Mouse (Mus musculus) myocyte (in vitro differentiated cells): Measurements from ENCODE around the gene Zfhx3. TPM values are rescaled to one million over a fixed set of nuclear protein-coding genes. Genes with fewer than 3 reads are reported as not detected.

ENCODE experiments used
- H3K27me3 ChIP-seq: one replicate; pipeline ENCODE4 v1.6.1; 2011; ENCODE audit not compliant: control insufficient read depth, insufficient read depth, insufficient read length
- H3K36me3 ChIP-seq: one replicate; pipeline ENCODE4 v1.6.1; 2011; ENCODE audit not compliant: control insufficient read depth, insufficient read depth
- H3K4me2 ChIP-seq: one replicate; pipeline ENCODE4 v1.6.1; 2011; ENCODE audit warnings: low read depth, control low read depth
- H3K4me3 ChIP-seq: one replicate; pipeline ENCODE4 v1.5.1; 2011; ENCODE audit warnings: mild to moderate bottlenecking, control low read depth, moderate library complexity
- H3K79me2 ChIP-seq: one replicate; pipeline ENCODE4 v1.6.1; 2011; ENCODE audit not compliant: control insufficient read depth, insufficient read depth
- H3ac ChIP-seq: one replicate; pipeline ENCODE4 v1.6.1; 2011; ENCODE audit not compliant: control insufficient read depth, insufficient read length
- CEBPB ChIP-seq: IDR thresholded peaks from 2 replicates; pipeline ENCODE4 v1.6.1; 2011; ENCODE audit warnings: mild to moderate bottlenecking, moderate library complexity; ENCODE audit not compliant: poor library complexity, insufficient read depth, severe bottlenecking
- E2F4 ChIP-seq: IDR thresholded peaks from one replicate; pipeline ENCODE4 v1.6.1; 2011; ENCODE audit warnings: mild to moderate bottlenecking, control low read depth, moderate library complexity; ENCODE audit not compliant: insufficient read depth
- MAX ChIP-seq: IDR thresholded peaks from one replicate; pipeline ENCODE4 v1.6.1; 2011; ENCODE audit warnings: low read depth, mild to moderate bottlenecking, control low read depth
- MYOD1 ChIP-seq, 3 experiments: IDR thresholded peaks; one replicate each; pipeline ENCODE4 v1.6.1; 2011; ENCODE audit warnings: control low read depth in 2 of 3, low read depth in 2 of 3, mild to moderate bottlenecking in 2 of 3, moderate library complexity in 1 of 3; ENCODE audit not compliant: insufficient read length in 2 of 3, control insufficient read depth in 1 of 3
- MYOG ChIP-seq, 3 experiments: IDR thresholded peaks; one replicate each; pipeline ENCODE4 v1.6.1; 2011; ENCODE audit warnings: control low read depth in 2 of 3, low read depth in 2 of 3, mild to moderate bottlenecking in 2 of 3; ENCODE audit not compliant: insufficient read length in 2 of 3, control insufficient read depth in 1 of 3, insufficient read depth in 1 of 3
- POLR2A ChIP-seq: IDR thresholded peaks from one replicate; pipeline ENCODE4 v1.6.1; 2011; ENCODE audit warnings: low read depth, mild to moderate bottlenecking, control low read depth, moderate library complexity; ENCODE audit not compliant: insufficient read length
- POLR2AphosphoS2 ChIP-seq: IDR thresholded peaks from one replicate; pipeline ENCODE4 v1.6.1; 2011; ENCODE audit warnings: low read depth, control low read depth; ENCODE audit not compliant: insufficient read length
- REST ChIP-seq: IDR thresholded peaks from one replicate; pipeline ENCODE4 v1.6.1; 2011; ENCODE audit warnings: mild to moderate bottlenecking, control low read depth, moderate library complexity; ENCODE audit not compliant: insufficient read depth, insufficient read length
- SRF ChIP-seq: IDR thresholded peaks from one replicate; pipeline ENCODE4 v1.6.1; 2011; ENCODE audit warnings: low read depth; ENCODE audit not compliant: control insufficient read depth, insufficient read length
- TCF12 ChIP-seq: IDR thresholded peaks from one replicate; pipeline ENCODE4 v1.6.1; 2011; ENCODE audit warnings: mild to moderate bottlenecking, control low read depth; ENCODE audit not compliant: poor library complexity, insufficient read depth, severe bottlenecking
- TCF3 ChIP-seq: IDR thresholded peaks from one replicate; pipeline ENCODE4 v1.6.1; 2011; ENCODE audit warnings: low read depth, control low read depth; ENCODE audit not compliant: insufficient read length
- USF1 ChIP-seq: IDR thresholded peaks from one replicate; pipeline ENCODE4 v1.6.1; 2011; ENCODE audit warnings: low read depth, mild to moderate bottlenecking, control low read depth, moderate library complexity
- polyA plus RNA-seq: library from polyadenylated mRNA; unstranded; fragments of >200 nt; fragmentation: generic; extraction: Trizol; gene quantifications from one replicate; pipeline ENCODE4 v1.2.1, GENCODE M21; 2012; ENCODE audit warnings: missing spikeins

Gene Zfhx3
- polyA plus RNA-seq, 1 experiment: 3.0 TPM

DNA sequence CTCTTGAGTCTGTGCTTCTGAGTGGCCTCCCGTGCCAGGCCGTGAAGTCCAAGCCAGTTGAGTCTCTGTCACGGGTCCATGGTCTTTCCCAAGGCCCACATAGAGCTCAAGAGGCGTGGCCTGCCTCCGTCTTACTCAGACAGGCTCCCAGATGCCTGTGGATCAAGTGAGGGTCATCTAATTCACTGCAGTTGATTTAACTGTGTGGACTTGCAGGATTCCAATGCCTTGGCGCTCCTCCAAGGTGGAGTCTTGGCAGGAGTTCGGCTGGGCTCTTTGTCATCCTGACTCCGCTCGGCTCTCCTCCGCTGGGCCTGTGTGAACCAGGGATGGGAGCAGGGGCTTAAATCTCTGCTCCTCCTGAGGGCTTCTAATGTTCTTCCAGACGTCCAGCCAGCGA lies 855.6 kb downstream of the Zfhx3 start:
- H3K27me3 ChIP-seq: no peaks in the 10 kb centered on the region
- peaks cover 24% of the 10 kb centered on the region for H3K36me3 ChIP-seq
- H3K4me3 ChIP-seq: no peak overlapping the region
- peaks cover 18% of the 10 kb centered on the region for H3K79me2 ChIP-seq
- peak overlapping the region; percentile 77 for H3K4me2 ChIP-seq
- no peak overlapping the region for H3ac ChIP-seq
- no peak for TF ChIP-seq TCF3
- no peak for TF ChIP-seq USF1
- TF ChIP-seq POLR2AphosphoS2: no peak
- no peak for TF ChIP-seq SRF
- no peak for TF ChIP-seq MYOG (IDR thresholded peaks at IDR 0.05; ENCODE audit: control insufficient read depth in 1 of 3, insufficient read depth in 1 of 3, insufficient read length in 2 of 3, low read depth in 2 of 3)
- TF ChIP-seq MYOD1 (IDR thresholded peaks at IDR 0.05; ENCODE audit: control insufficient read depth in 1 of 3, insufficient read length in 2 of 3, low read depth in 2 of 3): no peak
- TF ChIP-seq REST: no peak
- TF ChIP-seq CEBPB: no peak
- TF ChIP-seq MAX: no peak

DNA sequence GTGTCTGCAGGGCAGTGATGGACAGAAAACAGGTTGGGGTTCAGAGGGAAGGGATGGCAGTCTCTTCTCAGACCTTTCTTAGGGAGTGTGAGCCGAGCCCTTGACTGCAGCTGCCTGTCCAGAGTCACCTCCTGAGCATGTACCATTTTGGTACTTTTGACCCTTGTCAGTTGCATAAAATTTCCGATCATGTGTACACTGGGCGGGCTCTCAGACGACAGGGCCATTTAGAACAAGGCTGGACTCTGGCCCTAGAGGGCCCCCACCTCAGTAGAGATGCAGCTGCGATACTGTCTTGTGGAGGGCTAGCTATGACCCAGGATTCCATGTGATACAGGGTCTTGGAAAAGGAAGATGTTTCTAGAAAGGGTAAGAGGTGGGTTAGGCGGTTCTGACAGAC lies 856.8 kb downstream of the Zfhx3 start:
- TF ChIP-seq POLR2A (no peak), USF1 (no peak), CEBPB (no peak), MAX (no peak), MYOG (IDR thresholded peaks at IDR 0.05; ENCODE audit: control insufficient read depth in 1 of 3, insufficient read depth in 1 of 3, insufficient read length in 2 of 3, low read depth in 2 of 3) (no peak)
- Histone ChIP-seq H3K79me2 (peaks cover 16% of the 10 kb centered on the region), H3ac (no peak overlapping the region), H3K4me3 (no peak overlapping the region), H3K27me3 (no peaks in the 10 kb centered on the region), H3K4me2 (no peak overlapping the region), H3K36me3 (peaks cover 28% of the 10 kb centered on the region)

DNA sequence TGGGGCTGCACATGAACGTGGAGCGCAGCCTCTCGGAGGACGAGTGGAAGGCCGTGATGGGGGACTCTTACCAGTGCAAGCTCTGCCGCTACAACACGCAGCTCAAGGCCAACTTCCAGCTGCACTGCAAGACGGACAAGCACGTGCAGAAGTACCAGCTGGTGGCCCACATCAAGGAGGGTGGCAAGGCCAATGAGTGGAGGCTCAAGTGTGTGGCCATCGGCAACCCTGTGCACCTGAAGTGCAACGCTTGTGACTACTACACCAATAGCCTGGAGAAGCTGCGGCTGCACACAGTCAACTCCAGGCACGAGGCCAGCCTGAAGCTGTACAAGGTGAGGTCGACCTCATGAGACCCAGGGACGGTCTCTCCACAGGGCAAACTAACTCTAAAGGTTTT lies 857.9 kb downstream of the Zfhx3 start:
- Histone ChIP-seq H3K4me3 (no peak overlapping the region), H3K79me2 (peaks cover 19% of the 10 kb centered on the region), H3K36me3 (peaks cover 20% of the 10 kb centered on the region), H3K4me2 (no peak overlapping the region), H3ac (no peak overlapping the region), H3K27me3 (no peaks in the 10 kb centered on the region)
- TF ChIP-seq E2F4 (no peak), SRF (no peak), TCF3 (no peak), TCF12 (no peak), MYOG (IDR thresholded peaks at IDR 0.05; ENCODE audit: control insufficient read depth in 1 of 3, insufficient read depth in 1 of 3, insufficient read length in 2 of 3, low read depth in 2 of 3) (no peak), USF1 (no peak), CEBPB (no peak), MYOD1 (IDR thresholded peaks at IDR 0.05; ENCODE audit: control insufficient read depth in 1 of 3, insufficient read length in 2 of 3, low read depth in 2 of 3) (no peak), POLR2A (no peak), POLR2AphosphoS2 (no peak), MAX (no peak), REST (no peak)

DNA sequence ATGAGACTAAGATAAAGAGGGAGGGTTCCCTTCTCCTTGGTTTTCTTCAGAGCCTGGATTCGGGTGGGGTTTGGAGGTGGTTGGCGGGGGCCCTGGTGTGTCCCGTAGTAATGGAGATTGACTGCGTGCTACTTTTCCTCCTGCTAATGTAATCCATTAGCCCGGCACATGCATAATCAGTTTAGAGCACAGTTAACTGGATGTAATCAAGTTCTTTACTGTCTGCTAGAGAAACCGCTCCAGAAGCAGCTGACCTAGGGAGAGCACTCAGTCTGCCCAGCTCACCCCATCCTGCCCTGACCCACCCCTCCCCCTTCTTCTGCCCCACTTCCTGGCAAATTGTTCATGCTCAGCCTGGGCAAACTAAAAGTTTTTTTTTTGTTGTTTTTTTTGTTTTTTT lies 860.6 kb downstream of the Zfhx3 start:
- H3K36me3 ChIP-seq: peaks cover 16% of the 10 kb centered on the region
- no peak for TF ChIP-seq MYOD1 (IDR thresholded peaks at IDR 0.05; ENCODE audit: control insufficient read depth in 1 of 3, insufficient read length in 2 of 3, low read depth in 2 of 3)
- no peak for TF ChIP-seq REST
- TF ChIP-seq E2F4: no peak
- no peak for TF ChIP-seq SRF
- no peak for TF ChIP-seq TCF3
- TF ChIP-seq TCF12: no peak
- no peak for TF ChIP-seq POLR2AphosphoS2
- TF ChIP-seq POLR2A: no peak
- TF ChIP-seq CEBPB: no peak
- TF ChIP-seq MYOG (IDR thresholded peaks at IDR 0.05; ENCODE audit: control insufficient read depth in 1 of 3, insufficient read depth in 1 of 3, insufficient read length in 2 of 3, low read depth in 2 of 3): no peak
- H3K4me3 ChIP-seq: no peak overlapping the region
- no peaks in the 10 kb centered on the region for H3K27me3 ChIP-seq
- H3ac ChIP-seq: no peak overlapping the region
- H3K79me2 ChIP-seq: peaks cover 19% of the 10 kb centered on the region
- H3K4me2 ChIP-seq: no peak overlapping the region

DNA sequence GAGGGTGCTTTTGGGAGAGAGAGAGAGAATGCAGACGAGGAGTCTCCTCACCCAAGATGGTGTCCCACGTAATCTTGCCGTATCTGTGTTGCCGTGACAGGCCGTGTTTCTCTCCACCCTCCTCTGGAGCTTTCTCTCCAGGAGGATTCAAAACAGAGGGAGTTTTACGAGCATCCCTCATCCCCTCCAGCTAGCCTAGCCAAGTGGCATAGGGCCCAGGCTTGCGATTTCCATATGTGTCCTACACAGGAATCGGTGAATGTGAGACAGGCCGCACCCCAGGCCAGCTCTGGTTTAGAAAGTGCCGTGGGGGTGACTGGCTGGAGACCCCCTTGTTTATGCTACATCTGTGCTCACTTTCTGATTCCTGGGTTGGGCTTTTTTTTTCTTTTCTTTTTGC lies 869.2 kb downstream of the Zfhx3 start:
- no peak overlapping the region for H3K4me2 ChIP-seq

More for the DNA sequence above, 869.2 kb downstream of the Zfhx3 start:
- H3K79me2 ChIP-seq: no peaks in the 10 kb centered on the region
- no peak for TF ChIP-seq TCF12
- TF ChIP-seq REST: no peak
- no peak for TF ChIP-seq SRF
- no peaks in the 10 kb centered on the region for H3K27me3 ChIP-seq
- no peak overlapping the region for H3K4me3 ChIP-seq
- no peak overlapping the region for H3ac ChIP-seq
- H3K36me3 ChIP-seq: no peaks in the 10 kb centered on the region
